Mouse (Mus musculus) ovary, adult 18-20 months (tissue): Measurements from ENCODE around the gene Vwa2.

Experiments used
- DNase-seq: peaks from one replicate; pipeline ENCODE4 v3.0.0; 2022; ENCODE audit warnings: low spot score, mixed read lengths

The Vwa2 gene

DNA sequence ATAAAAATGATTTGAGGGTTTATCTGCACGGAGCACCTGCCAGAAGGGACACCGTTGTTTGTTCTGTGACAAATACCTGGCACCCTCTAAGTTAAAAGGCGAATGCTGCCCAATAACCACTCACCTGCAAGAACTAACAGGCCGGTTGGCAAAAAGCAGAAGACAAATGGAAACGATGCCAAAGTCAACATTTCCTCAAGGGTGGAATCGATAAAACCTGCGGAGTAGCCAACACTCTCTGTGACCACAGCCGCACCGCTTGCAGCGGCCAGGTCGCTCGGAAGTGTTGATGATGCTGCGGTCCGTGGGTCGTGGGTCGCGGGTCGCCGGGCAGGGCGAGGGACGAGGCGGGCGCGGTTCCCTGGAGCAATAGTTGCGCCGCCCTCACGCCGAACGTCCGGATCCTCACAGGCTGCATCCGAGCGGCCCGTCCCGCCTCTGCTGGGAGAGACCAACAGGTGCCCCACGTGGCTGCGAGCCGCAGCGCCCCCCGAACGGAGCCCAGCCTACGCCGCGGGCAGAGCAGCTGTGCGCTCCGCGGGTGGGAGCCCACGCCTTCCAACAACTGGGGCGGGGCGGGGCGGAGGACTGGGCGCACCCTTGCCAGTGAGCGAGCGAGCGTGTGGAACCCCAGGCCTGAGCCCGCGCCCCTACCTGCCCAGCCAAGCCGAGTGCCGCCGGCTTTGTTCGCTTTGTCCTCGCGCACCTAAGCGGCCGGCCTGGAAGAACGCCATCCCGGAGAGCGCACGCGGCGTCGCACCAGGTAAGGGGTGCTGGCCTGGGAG is at the start of gene Vwa2:
Vwa2 (plus strand) TSS at position 434 of the 785 bp plus-strand sequence.
- no peak for DNase-seq

DNA sequence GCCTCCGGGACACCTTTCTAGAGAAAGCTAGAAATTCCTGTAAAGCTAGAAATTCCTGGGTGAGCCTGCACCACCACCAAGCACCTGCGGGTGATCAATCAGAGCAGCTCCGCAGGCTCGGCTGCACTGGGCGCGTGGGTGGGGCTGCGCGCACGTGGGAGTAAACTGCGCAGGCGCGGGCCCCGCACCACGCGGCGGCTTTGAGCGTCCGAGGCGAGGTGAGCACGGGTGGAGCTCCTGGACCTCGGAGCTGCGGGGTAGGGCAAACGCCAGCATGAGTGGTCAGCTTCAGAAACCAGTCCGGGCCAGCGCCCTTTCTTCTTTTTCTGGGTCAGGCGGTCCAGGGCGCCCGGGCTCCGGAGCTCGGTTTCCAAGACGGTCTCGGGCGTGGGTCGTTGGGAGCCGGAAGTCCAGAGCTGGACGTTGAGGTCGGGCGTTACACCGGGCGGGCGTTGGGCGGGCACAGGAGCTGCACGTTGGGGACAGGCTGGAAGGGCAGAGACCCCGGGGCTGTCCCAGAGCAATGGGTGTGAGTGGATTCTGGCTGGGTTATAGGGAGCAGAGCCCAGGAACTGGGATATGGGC is 47.9 kb upstream of the Vwa2 start, which contains the start of gene Tdrd1:
Tdrd1 (plus strand) TSS at position 163 of the 585 bp plus-strand sequence.
- no peak for DNase-seq

DNA sequence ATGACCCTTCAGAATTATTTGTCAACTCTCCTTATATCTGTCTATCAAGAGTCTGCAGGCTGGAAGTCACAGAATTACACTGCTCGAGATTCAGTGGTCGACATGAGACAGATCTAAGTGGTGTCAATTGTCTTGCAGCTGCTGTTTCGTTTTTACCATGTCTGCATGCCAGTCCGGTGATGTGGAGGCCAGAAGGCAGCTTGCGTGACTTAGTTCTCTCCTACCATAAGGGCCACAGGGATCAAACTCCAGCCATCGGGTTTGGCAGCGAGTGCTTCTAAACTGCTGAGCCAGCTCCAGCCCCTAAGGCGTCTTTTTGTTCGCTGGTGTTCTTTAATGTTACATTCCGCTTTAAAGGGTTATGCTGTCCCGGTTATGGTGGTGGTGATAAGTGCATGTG is 45.7 kb upstream of the Vwa2 start:
- no peak for DNase-seq

DNA sequence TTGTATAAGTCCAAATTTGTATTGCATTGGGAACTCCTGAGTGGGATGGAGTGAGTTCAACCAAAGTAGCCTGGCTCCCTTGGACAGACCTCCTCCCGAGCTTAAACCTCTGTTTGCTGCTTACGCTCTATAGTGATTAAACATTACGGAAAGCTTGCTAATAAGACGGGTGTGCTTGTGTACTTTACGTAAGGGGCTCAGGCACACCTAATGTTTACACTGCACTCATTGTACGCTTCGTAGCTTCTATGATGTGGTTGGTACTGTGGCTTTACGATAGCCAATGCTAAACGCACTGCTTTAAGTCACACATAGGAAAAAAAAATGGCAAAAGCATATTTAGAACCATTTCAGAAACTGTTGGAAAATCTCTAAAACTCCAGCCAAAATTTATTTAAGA is 44.8 kb upstream of the Vwa2 start:
- no peak for DNase-seq

DNA sequence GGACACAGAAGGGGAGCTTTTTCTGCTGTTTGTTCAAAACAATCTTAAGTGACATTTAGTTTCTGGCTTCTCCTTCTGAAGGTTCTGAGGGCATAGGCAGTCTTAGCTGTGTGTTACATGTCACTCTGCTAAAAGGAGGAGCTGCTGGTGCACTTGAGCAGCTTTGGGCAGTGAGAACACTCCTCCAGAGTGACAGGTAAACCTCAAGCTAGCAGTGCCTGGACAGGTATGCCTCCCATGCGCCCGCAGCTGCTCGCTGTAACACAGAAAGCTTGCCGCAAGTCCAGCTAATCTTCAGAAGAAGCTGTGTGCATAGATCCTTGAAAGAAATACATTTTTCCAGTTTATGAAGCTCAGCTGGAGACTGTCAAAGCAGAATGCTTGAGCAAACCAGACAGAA is 43.9 kb upstream of the Vwa2 start:
- no peak for DNase-seq

DNA sequence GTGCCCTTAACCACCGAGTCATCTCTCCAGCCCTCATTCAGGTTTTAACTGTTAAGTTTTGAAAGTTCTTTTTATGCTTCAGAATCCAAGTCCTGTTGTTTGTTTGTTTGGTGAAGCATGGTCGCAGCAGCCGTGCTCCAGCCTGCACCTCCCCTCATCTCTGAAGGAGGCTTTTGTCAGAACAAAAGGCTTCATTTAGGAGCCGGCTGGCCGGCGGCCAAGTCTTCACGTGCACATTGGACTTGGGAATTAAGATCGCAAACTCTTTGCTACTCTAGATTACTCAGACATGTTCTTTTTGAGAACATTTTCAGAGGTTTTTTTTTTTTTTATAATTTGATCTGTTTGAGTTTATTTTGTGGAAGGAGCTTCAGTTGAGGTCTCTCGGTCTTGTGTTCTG is 38.7 kb upstream of the Vwa2 start:
- no peak for DNase-seq

DNA sequence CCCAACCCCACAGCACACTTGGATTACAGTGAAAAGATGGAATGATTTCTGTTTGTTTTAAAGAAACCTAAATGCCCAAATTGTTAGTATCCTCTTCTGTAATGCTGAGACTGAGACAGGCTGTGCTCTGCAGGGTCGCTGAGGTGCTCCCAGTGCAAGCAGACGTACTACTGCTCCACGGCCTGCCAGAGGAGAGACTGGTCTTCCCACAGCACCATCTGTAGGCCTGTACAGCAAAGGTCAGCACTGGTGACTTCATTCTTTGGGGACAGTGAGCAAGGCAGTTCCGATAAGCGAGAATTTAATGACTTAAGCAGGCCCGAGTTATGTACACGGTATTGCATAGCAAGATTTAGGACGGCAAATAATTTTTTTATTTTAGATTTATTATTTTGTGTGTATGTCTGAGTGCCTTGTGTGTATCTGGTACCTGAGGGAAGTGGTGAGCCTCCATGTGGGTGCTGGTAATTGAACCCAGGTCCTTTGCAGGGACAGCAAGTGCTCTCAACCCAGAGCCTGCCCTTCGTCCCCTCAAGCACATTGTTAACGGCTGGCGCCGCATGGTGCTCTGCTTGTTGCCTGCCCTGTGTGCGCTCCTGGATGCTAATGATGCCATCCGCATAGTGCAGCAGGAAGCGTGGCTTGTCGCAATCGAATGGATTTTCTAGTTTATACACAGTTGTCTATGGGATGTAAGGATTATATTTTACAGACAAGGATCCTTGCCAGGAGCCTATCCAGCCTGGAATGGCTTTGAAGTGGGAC is 34.9 kb upstream of the Vwa2 start:
- no peak for DNase-seq

DNA sequence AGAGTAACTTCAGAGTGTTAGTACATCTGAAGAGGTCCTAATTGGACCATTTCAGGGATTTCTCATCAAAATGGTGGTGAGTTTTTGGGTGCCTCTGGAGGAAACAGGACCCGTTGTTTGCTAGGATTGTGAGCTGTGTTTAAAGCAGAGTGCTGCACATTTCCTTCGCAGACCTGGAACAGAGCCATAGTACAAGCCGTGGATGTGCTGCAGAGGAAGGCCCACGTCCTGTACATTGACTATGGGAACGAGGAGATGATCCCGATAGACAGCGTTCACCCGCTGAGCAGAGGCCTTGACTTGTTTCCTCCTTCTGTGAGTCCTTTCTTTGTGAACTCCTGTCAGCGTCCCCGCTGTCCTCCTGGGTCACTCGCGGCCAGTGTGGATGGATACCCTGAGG is 31.1 kb upstream of the Vwa2 start:
- no peak for DNase-seq

DNA sequence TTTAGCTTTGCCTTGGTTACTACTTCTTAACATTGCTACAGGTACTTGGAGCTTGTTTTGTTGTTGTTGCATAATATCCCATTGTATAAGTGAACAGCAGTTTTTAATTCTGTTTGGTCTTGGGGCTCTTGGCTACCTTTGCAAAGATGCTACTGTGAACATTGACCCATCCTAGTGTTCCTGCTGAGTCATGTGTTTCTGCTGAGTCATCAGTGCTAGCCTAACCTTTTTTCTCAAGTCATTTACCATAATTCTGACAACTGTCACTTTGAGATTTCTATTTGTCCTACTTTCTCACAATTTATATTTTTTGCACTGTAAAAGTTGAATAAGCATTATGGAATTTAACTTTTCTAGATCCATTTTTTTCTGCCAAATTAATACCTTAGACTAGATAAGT is 21.5 kb upstream of the Vwa2 start:
- DNase-seq = no peak

DNA sequence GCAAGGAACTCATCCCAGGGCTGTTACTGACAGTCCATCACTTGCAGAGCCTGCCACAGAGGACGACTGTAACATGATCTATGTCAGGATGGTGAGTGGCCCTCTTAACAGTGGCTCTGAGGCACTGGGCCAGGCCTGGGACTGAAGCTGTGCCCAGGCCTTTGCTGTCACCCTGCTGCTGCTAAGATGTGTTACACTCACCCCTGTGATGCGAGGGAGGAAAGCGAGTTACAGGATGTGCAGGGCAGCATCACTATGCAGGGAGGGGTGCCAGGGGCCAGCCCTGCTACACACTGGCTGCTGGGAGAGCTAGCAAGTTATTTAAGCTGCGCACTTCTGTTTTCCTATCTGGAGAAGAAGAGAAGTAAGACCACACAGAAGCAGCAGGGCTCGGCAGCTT is 17.6 kb upstream of the Vwa2 start:
- DNase-seq = no peak

DNA sequence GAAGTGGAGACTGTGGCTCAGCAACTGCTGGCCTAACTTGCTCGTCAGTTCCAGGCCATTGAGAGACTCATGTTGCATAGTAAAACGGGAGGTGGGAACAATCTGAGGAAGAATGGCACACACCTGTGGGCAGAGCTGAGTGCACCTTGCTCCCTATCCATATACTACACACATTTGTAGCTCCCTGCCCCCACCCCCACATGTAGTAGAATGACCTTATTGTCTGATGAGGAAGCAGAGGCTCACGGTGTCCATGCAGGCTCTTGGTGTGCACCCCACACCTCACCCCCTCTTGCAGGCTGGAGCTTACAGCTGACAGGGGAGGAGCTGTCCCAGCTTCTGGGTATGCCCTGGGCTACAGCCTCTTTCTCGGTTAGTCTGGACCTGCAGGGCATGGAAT is 6.3 kb upstream of the Vwa2 start:
- DNase-seq = no peak

DNA sequence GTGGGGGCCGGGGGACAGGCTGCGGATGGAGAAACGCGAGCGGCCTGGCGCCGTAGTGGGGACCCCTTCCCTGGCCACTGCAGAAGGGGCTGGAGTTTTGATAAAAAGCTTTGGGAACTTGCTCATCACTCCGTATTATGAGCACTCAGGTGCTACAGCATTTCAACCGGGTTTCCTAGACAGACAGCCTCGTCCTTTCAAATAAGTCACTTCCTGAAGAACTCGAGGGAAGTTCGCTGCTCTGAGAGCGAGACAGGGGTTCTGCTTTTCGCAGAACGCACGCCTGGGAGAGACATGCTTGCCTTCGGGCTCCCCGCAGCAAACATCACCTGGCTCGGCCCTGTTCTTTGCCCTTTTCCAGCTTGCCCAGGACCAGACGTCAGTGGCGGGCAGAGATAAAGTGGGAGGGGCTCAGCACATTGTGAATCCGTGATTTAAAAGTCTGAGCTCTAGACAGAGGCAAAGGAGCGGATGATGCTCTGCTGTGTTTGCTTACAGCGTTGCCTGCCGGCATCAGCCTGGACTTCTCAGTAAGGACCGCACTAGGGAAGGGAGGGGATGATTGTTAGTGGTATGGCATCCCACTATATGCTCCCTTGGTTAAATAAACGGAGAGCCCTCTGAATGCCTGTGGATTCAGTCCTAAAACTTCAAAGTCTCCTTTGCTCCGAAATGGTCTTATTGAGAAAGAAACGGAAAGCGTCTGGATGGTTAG is 709 bp downstream of the Vwa2 start:
- no peak for DNase-seq

DNA sequence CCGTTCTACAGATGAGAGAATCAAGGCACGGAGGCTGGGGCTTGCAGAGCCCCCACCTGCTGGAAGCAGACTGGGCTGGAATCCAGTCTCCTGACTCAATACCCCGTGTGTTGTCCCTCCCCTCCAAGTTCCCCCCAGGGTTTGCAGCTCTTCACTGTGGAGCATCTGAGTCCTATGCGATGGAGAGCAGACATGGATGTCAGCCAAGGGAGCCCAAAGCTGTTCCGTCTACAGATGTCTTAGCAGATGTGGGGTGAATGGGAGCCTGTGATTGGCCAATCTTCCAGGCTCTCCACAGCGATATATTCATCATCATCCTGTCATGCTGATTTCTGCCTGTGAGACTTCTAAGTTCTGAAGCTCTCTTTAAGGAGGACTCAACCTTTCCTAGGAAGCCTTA is 3.3 kb downstream of the Vwa2 start:
- DNase-seq = no peak

DNA sequence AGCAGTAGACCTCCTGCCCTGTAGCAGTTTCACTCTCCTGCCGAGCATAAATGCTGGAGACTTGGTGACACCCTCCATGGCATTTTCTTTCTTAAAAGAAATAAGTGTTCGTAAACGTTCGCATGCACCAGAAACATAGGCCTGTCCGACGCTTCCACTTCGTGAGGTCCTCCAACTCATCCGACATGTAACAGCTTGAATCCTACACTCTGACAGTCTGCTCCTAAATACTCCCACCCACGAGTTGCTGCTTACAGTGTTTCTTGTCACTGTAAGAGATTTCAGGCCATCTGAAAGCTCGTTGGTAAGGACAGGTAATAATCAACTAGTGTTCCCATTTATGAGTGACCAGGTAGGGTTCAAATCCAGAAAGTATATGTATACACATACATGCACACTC is 13.8 kb downstream of the Vwa2 start:
- no peak for DNase-seq

DNA sequence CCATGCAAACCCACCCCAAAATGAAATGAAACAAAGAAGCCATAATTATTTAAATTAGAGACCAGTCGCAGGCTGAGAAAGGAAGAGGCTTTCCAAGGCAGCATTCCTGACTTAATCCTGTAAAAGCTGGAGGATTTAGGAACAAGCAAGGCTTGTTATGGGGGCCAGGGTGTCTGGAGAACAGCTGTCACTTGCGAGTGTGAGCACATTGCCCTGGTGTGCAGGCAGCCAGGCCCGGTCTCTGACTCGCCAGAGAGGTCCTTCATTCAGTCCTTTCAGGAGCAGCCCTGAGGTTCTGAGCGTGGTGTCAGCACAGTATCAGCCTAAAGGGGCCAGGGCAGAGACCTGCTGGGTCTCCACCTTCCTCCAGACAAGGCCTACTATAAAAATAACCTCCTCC is 14.6 kb downstream of the Vwa2 start:
- no peak for DNase-seq

DNA sequence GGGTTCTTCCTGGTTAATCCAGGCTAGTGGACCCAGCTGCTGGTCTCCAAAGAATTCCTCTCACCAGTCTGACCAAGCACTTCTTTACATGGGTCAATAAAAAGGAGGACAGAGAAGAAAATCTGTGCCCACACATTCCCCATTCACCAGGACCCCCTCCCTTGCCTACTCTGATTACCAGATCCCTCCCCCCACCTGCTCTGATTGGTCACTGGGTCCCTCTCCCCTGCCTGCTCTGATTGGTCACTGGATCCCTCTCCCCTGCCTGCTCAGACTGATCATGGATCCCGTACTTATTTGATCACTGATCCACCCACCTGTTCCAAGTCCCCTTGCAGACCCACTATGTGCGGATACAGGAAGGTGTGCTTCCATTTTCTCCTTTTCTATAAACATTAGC is 17.4 kb downstream of the Vwa2 start:
- DNase-seq = no peak

DNA sequence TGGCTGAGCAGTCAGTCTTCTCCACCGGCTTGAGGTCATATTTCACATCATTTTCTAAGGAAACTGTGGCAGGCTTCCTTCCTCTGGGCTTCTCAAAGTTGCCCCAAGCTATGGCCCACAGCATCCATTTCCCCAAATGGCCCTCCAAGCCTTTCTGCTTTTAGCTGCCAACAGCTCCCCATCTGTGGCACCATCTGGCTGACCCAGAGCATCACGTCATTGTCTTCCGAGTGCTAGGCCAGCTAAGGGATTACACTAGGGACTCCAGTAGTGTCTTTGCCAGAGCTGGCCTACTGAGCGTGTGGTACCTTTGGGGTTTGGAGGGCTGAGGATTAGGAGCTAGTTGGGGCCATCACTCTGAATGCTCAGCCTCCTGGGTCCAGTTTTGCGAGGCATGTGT is 18.5 kb downstream of the Vwa2 start:
- DNase-seq = no peak

DNA sequence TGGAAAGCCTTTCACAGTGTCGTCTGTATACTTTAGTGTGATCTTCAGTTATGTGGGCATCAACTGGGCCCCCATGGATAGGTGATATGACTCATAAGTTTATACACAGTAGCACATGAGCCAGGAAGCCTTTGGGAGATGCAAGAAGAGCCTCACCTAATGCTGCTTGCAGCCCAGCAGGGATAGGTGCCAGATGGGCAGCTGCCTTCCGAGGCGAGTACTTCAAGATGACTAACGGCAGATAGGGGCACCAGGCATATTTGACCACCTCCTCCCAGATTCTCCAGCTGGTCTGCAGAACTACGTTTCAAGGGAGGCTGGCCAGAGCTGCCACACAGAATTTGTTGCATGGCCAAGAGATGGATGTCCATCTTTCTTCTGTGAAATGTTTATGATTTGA is 19.3 kb downstream of the Vwa2 start:
- DNase-seq = no peak

DNA sequence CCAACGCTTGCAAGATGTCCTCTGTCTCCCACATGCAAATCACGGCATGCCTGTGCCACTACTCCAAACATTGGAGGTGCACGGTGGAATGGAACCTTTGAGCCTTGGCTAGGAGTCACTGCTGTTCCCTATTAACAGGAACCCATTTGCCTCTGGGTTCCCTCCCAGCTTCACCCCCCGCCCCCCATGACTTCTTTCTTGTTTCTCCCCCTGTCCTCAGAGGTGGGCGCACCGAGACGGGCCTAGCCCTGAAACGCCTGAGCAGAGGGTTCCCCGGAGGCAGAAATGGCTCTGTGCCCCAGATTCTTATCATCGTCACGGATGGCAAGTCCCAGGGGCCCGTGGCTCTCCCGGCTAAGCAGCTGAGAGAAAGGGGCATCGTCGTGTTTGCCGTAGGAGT is 23.6 kb downstream of the Vwa2 start:
- no peak for DNase-seq

DNA sequence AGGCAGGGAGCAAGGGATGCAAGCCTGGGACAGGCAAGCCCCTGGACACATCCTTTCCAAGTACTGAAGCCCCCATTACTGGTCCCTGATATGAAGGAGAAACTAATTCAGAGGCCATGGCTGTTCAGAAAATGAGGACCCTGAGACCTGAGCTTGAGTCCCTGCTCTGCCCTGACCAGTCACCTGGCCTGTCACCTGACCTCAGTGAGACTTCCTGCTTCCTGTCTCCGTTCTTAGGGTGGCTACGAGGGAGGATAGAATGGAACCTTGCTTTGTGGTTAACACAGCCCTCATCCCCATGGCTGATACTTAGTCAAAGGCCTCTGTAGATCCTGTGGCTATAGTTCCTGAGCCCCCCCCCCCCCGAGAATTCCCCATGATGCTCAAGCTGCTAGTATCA is 30.0 kb downstream of the Vwa2 start:
- no peak for DNase-seq

DNA sequence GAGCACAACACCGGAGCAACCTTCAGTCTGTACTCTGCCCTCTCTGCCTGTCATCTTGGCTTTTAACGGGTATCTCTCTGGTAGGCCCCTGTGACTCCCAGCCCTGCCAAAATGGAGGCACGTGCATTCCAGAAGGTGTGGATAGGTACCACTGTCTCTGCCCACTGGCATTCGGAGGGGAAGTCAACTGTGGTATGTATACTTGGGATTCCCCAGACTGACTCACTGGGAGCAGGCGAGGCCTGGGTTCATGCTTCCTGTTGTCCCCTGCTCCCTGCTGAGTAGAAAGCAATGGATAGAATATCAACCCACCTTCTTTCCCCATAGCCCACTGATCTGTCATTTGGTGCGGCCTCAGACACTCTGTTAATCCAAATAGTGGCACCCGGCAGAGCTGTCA is 31.3 kb downstream of the Vwa2 start:
- no peak for DNase-seq

DNA sequence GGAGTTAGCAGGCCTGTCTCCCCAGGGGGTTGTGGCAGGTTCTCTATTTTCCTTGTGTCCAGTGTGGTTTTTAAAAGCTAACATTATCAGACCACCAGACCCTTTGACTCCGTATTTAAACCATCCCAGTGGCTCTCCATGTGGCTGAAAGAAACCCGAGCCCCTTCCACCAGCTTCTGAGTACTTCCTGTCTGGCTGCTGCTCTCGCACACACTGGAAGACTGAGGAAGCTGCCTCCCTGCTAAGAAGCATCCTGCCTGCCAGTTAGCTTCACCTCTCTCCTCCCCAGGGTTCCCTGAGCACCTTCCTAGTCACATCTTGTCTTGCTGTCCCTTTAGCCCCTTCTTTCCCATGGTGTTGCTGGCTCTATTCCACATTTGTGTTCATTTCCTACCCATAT is 33.8 kb downstream of the Vwa2 start:
- no peak for DNase-seq
